Mouse (Mus musculus) WW6 (cell line): Measurements from ENCODE around the gene Cers6.

Source experiments
- DNase-seq: peaks from one replicate; pipeline ENCODE4 v3.0.0-alpha.2; 2013; ENCODE audit warnings: low read depth, low spot score

Gene Cers6

GRCm38 (mm10) chr2:69113829-69114547, 252.7 kb downstream of the Cers6 start:
- no peak for DNase-seq

- DNase-seq: no peak
Observed at GRCm38 (mm10) chr2:69115921-69116320, 254.7 kb downstream of the Cers6 start.

GRCm38 (mm10) chr2:69116767-69117166, 255.5 kb downstream of the Cers6 start:
- no peak for DNase-seq

- DNase-seq: no peak
Observed at GRCm38 (mm10) chr2:69118994-69119393, 257.8 kb downstream of the Cers6 start.

- DNase-seq: no peak
Observed at GRCm38 (mm10) chr2:69119718-69120117, 258.5 kb downstream of the Cers6 start.

GRCm38 (mm10) chr2:69121681-69122080, 260.4 kb downstream of the Cers6 start:
- DNase-seq: no peak

- DNase-seq: no peak
Observed at GRCm38 (mm10) chr2:69125425-69125824, 264.2 kb downstream of the Cers6 start.

- DNase-seq: no peak
Observed at GRCm38 (mm10) chr2:69128321-69128720, 267.1 kb downstream of the Cers6 start.

- no peak for DNase-seq
Observed at GRCm38 (mm10) chr2:69128921-69129395, 267.7 kb downstream of the Cers6 start.

- no peak for DNase-seq
Observed at GRCm38 (mm10) chr2:69129425-69130210, 268.4 kb downstream of the Cers6 start.

GRCm38 (mm10) chr2:69132046-69132445, 270.8 kb downstream of the Cers6 start:
- DNase-seq: no peak

- DNase-seq: no peak
Observed at GRCm38 (mm10) chr2:69132488-69133040, 271.3 kb downstream of the Cers6 start.

- no peak for DNase-seq
Observed at GRCm38 (mm10) chr2:69134186-69134585, 272.9 kb downstream of the Cers6 start.

GRCm38 (mm10) chr2:69134937-69135336, 273.7 kb downstream of the Cers6 start:
- no peak for DNase-seq

GRCm38 (mm10) chr2:69135661-69136576, 274.7 kb downstream of the Cers6 start, which contains the start of gene Nostrin:
Gene Nostrin (plus strand): TSS chr2:69135800.
- no peak for DNase-seq

- DNase-seq: no peak
Observed at GRCm38 (mm10) chr2:69137406-69138084, 276.3 kb downstream of the Cers6 start.

- DNase-seq: no peak
Observed at GRCm38 (mm10) chr2:69138759-69139158, 277.5 kb downstream of the Cers6 start.

- DNase-seq: no peak
Observed at GRCm38 (mm10) chr2:69140215-69140614, 279.0 kb downstream of the Cers6 start.

- DNase-seq: no peak
Observed at GRCm38 (mm10) chr2:69140816-69141215, 279.6 kb downstream of the Cers6 start.

- DNase-seq: no peak
Observed at GRCm38 (mm10) chr2:69148691-69149090, 287.4 kb downstream of the Cers6 start.

GRCm38 (mm10) chr2:69149154-69149553, 287.9 kb downstream of the Cers6 start:
- DNase-seq: no peak
